Mouse (Mus musculus) hindbrain, embryonic 14.5 days (tissue): ENCODE data around the gene Bscl2. TPM values are rescaled to one million over a fixed set of nuclear protein-coding genes. Genes with fewer than 3 reads are reported as not detected.

Experiments used
- ATAC-seq: fragments of 200-750 bp; cut with Nextera tagmentation; 2 replicates; pipeline ENCODE4 v1.8.0; 2017; ENCODE audit warnings: moderate number of reproducible peaks, mild to moderate bottlenecking, moderate TSS enrichment, moderate library complexity; ENCODE audit not compliant: low FRiP score
- DNase-seq: peaks from one replicate; pipeline ENCODE4 v3.0.0-alpha.2; 2015; ENCODE audit warnings: low spot score
- H3K27ac ChIP-seq: fragments of 300-500 bp; sonication (generic); 2 replicates; pipeline ENCODE4 v1.5.1; 2014; ENCODE audit warnings: mild to moderate bottlenecking, moderate library complexity
- H3K27me3 ChIP-seq: fragments of 300-500 bp; sonication (generic); 2 replicates; pipeline ENCODE4 v1.6.1; 2014; ENCODE audit warnings: mild to moderate bottlenecking, low read length, mixed read lengths; ENCODE audit not compliant: control insufficient read depth, insufficient read depth
- H3K36me3 ChIP-seq: fragments of 300-500 bp; sonication (generic); replicated peaks from 2 replicates; pipeline ENCODE4 v1.6.1; 2014; ENCODE audit not compliant: control insufficient read depth, insufficient read depth
- H3K4me1 ChIP-seq: fragments of 300-500 bp; sonication (generic); replicated peaks from 2 replicates; pipeline ENCODE4 v1.6.1; 2014; ENCODE audit warnings: antibody characterized with exemption, low read length, mixed read lengths; ENCODE audit not compliant: control insufficient read depth, insufficient read depth
- H3K4me2 ChIP-seq: fragments of 300-500 bp; sonication (generic); replicated peaks from 2 replicates; pipeline ENCODE4 v1.6.1; 2014; ENCODE audit warnings: mild to moderate bottlenecking, moderate library complexity
- H3K4me3 ChIP-seq: fragments of 300-500 bp; sonication (generic); replicated peaks from 2 replicates; pipeline ENCODE4 v1.5.1; 2014; ENCODE audit warnings: mild to moderate bottlenecking, low read length
- H3K9ac ChIP-seq: fragments of 300-500 bp; sonication (generic); 2 replicates; pipeline ENCODE4 v1.6.1; 2014
- H3K9me3 ChIP-seq: fragments of 300-500 bp; sonication (generic); 2 replicates; pipeline ENCODE4 v1.6.1; 2016; ENCODE audit warnings: low read length; ENCODE audit not compliant: control insufficient read depth
- WGBS: fragments of 180-500 bp; shearing (Covaris S2); extraction: QIAGEN DNeasy Blood & Tissue Kit; methylation state at CpG from one replicate; pipeline ENCODE4 v1.1.7; 2014; 5-methylcytosine and 5-hydroxymethylcytosine counted together
- polyA plus RNA-seq: library from polyadenylated mRNA; unstranded; fragments of >200 nt; fragmentation: Nextera tagmentation; extraction: Ambion mirVana; gene quantifications from 2 replicates; pipeline ENCODE4 v1.2.1, GENCODE M21; 2014

Gene Bscl2
- polyA plus RNA-seq = 79.9 and 89.2 TPM in 2 replicates

DNA sequence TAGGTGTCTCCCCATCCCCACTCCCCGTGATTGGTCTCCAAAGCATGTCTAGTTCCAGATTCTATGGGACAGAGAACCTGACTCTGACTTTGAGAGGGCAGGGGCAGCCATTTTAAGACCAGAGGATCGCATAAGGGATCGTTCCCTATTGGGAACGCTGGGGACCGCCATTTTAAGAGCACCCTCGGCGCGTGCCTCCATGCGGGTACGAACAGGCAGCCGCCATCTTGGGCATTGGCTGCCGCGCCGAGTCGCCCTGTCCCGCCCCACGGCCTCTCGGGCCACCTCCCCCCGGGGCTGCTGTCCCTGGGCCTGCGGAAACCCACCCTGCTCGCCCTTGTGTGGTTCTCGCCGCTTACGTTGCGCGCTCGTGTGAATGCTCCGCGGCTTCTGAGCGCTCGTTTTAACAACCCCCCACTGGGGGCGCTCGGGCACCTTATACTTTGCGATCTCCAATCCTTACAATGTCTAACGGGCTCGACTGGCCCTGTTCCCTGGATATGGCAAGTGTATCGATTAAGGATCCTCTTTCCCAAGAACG is at the start of gene Bscl2:
TSS of gene Bscl2 (plus strand) at position 217 of the 541 bp plus-strand sequence.
- Histone ChIP-seq H3K27ac (peak within 1 kb of the TSS; percentile 96), H3K36me3 (peaks cover 41% of the 10 kb centered on the region), H3K4me3 (peak within 1 kb of the TSS; percentile 77), H3K4me2 (peak within 1 kb of the TSS; percentile 66), H3K27me3 (no peaks in the 10 kb centered on the region), H3K4me1 (peaks cover 13% of the 10 kb centered on the region), H3K9ac (peak within 1 kb of the TSS; percentile 94), H3K9me3 (no peaks in the 10 kb centered on the region)
- DNase-seq (peak; percentile 83), ATAC-seq (peak; percentile 64)
- under 1% methylated on average over 35 of the region's 38 CpGs for WGBS

GRCm38 (mm10) chr19:8788521-8788920 is 48.7 kb upstream of the Bscl2 start:
- Histone ChIP-seq H3K4me2 (no peak overlapping the region), H3K9ac (peak overlapping the region; percentile 13; the same call in 1 of the 2 replicates), H3K36me3 (peaks cover 26% of the 10 kb centered on the region), H3K4me1 (peaks cover 6% of the 10 kb centered on the region; the same call in 1 of the 2 replicates), H3K27me3 (no peaks in the 10 kb centered on the region), H3K9me3 (no peaks in the 10 kb centered on the region), H3K27ac (peak overlapping the region; percentile 64; the same call in 1 of the 2 replicates), H3K4me3 (no peak overlapping the region)
- ATAC-seq (no peak), DNase-seq (no peak)
- WGBS = 27% methylated on average over 3 of the region's 3 CpGs

DNA sequence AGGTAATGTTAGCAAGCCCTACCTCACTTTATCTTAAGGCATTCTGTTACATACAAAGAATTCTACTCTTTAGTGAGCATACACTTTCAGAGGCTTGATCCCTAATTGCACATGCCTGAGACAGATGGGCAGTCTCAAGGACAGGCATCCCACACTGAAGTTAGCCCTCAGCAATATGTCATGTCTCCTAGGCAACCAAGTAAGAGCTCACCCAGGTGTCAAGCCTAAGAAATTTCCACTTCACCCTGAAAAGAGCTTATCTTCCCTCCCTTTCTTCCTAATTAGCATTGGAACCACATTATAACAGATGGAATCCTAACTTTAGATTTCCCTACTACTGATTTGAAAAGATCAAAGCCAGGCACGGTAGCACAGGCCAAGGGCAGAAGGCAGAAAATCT is 48.1 kb upstream of the Bscl2 start:
- peak overlapping the region; percentile 64 for H3K27ac ChIP-seq
- H3K4me3 ChIP-seq = no peak overlapping the region
- 62% methylated on average over 1 of the region's 1 CpGs for WGBS
- peak overlapping the region; percentile 13; the same call in 1 of the 2 replicates for H3K9ac ChIP-seq
- H3K9me3 ChIP-seq = no peaks in the 10 kb centered on the region
- ATAC-seq (no peak), DNase-seq (no peak)
- H3K4me1 ChIP-seq = peaks cover 6% of the 10 kb centered on the region; the same call in 1 of the 2 replicates
- peaks cover 26% of the 10 kb centered on the region for H3K36me3 ChIP-seq
- H3K27me3 ChIP-seq = no peaks in the 10 kb centered on the region
- H3K4me2 ChIP-seq = no peak overlapping the region

DNA sequence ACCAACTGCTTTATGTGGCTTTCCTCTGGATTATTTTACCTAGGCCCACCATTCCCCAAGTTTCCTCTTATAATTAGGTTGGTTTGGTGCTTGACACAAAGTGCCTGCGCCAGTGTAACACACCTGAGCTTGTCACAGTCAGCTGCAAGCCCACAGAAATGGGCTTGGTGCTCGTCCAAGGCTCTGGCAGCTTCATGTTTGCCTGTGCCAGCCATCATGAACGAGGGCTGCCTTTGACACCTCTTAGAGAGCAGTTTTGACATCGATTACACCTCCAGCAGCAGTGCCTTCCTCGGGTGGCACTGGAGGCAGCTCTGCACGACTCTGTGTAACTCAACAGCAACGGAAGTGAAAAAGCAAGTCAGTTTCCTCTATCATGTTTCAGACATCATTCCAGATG is 47.1 kb upstream of the Bscl2 start:
- H3K27ac ChIP-seq = no peak overlapping the region
- H3K9me3 ChIP-seq = no peaks in the 10 kb centered on the region
- no peak for ATAC-seq
- H3K9ac ChIP-seq = no peak overlapping the region
- WGBS = 88% methylated on average over 7 of the region's 7 CpGs
- H3K27me3 ChIP-seq = no peaks in the 10 kb centered on the region
- H3K4me1 ChIP-seq = peaks cover 5% of the 10 kb centered on the region; the same call in 1 of the 2 replicates
- peaks cover 36% of the 10 kb centered on the region for H3K36me3 ChIP-seq
- H3K4me2 ChIP-seq = no peak overlapping the region
- no peak for DNase-seq
- H3K4me3 ChIP-seq = no peak overlapping the region

GRCm38 (mm10) chr19:8798264-8798946 is 38.9 kb upstream of the Bscl2 start, which contains the start of gene Polr2g:
TSS of gene Polr2g (minus strand) at chr19:8798577.
- H3K9ac ChIP-seq = peak within 1 kb of the TSS; percentile 77
- WGBS = 2% methylated on average over 25 of the region's 25 CpGs
- peak within 1 kb of the TSS; percentile 61 for H3K27ac ChIP-seq
- ATAC-seq (peak; percentile 70), DNase-seq (peak; percentile 91)
- H3K4me1 ChIP-seq = peaks cover 18% of the 10 kb centered on the region
- no peaks in the 10 kb centered on the region for H3K27me3 ChIP-seq
- H3K4me2 ChIP-seq = peak within 1 kb of the TSS; percentile 94
- H3K36me3 ChIP-seq = peaks cover 29% of the 10 kb centered on the region
- no peaks in the 10 kb centered on the region for H3K9me3 ChIP-seq
- H3K4me3 ChIP-seq = peak within 1 kb of the TSS; percentile 69

GRCm38 (mm10) chr19:8798947-8799315 is 38.3 kb upstream of the Bscl2 start:
- DNase-seq (no peak), ATAC-seq (no peak)
- Histone ChIP-seq H3K4me3 (peak overlapping the region; percentile 69), H3K27me3 (no peaks in the 10 kb centered on the region), H3K4me1 (peaks cover 18% of the 10 kb centered on the region), H3K27ac (peak overlapping the region; percentile 61; the same call in 1 of the 2 replicates), H3K4me2 (peak overlapping the region; percentile 94), H3K9ac (no peak overlapping the region), H3K9me3 (no peaks in the 10 kb centered on the region), H3K36me3 (peaks cover 23% of the 10 kb centered on the region)

DNA sequence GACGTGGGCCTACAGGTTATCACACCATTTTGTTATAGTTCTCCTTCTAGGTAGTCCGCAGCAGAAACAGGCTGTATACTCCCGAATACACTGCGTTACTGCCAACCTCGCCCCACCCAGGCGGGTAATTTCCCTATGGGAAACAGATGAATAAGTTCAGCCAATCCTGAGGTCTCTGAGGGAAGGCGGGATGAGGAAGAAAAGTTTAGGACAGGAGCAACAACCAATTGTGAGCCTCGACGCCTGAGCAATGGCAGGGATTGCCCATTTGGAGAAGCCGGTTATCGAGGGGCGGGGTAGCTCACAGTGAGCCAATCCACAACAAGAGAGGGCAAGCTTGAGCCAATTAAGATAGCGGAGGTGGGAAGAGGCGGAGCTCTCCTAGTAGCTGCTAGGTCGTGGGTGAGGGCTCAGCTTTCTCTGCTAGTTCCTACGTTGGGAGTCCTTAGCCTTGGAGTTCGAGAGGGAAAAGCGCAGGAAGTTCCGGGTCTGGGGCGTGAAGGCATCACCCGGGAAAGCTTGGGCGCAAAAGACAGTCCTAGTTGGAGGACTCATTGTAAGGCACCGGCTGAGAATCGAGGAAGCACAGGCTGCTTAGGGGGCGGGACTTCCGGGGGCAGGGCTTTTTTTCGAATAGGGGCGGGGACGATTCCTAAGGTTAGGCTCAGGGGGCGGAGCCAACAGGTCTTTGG is 35.0 kb upstream of the Bscl2 start, which contains the start of gene Zbtb3:
TSS of gene Zbtb3 (plus strand) at position 426 of the 692 bp plus-strand sequence.
- H3K9me3 ChIP-seq = no peaks in the 10 kb centered on the region
- H3K9ac ChIP-seq = peak within 1 kb of the TSS; percentile 57
- H3K27ac ChIP-seq = peak within 1 kb of the TSS; percentile 84
- H3K4me3 ChIP-seq = peak within 1 kb of the TSS; percentile 44
- peaks cover 27% of the 10 kb centered on the region for H3K36me3 ChIP-seq
- ATAC-seq = peak; percentile 98
- peaks cover 18% of the 10 kb centered on the region for H3K4me1 ChIP-seq
- DNase-seq = peak; percentile 95
- under 1% methylated on average over 30 of the region's 30 CpGs for WGBS
- peak within 1 kb of the TSS; percentile 84 for H3K4me2 ChIP-seq
- H3K27me3 ChIP-seq = no peaks in the 10 kb centered on the region

GRCm38 (mm10) chr19:8803204-8803780 is 34.0 kb upstream of the Bscl2 start:
- no peaks in the 10 kb centered on the region for H3K9me3 ChIP-seq
- H3K36me3 ChIP-seq = peaks cover 37% of the 10 kb centered on the region
- peak overlapping the region; percentile 44 for H3K4me3 ChIP-seq
- H3K4me2 ChIP-seq = peak overlapping the region; percentile 84
- ATAC-seq (no peak), DNase-seq (no peak)
- 85% methylated on average over 9 of the region's 9 CpGs for WGBS
- peak overlapping the region; percentile 22 for H3K9ac ChIP-seq
- peaks cover 11% of the 10 kb centered on the region; the same call in 1 of the 2 replicates for H3K4me1 ChIP-seq
- H3K27ac ChIP-seq = no peak overlapping the region
- H3K27me3 ChIP-seq = no peaks in the 10 kb centered on the region
